Mouse (Mus musculus) forebrain, embryonic 11.5 days (tissue): Measurements from ENCODE around the gene Cnmd. TPM values are rescaled to one million over a fixed set of nuclear protein-coding genes. Genes with fewer than 3 reads are reported as not detected.

Experiments
- ATAC-seq: fragments of 200-750 bp; cut with Nextera tagmentation; replicated peaks from 2 replicates; pipeline ENCODE4 v1.8.0; 2017; ENCODE audit warnings: moderate TSS enrichment; ENCODE audit not compliant: low FRiP score
- DNase-seq: peaks from one replicate; pipeline ENCODE4 v3.0.0-alpha.2; 2017; ENCODE audit warnings: low spot score
- H3K27ac ChIP-seq: fragments of 300-500 bp; sonication (generic); 2 replicates; pipeline ENCODE4 v1.5.1; 2014; ENCODE audit warnings: low read depth, low read length
- H3K27me3 ChIP-seq: fragments of 300-500 bp; sonication (generic); 2 replicates; pipeline ENCODE4 v1.6.1; 2014; ENCODE audit warnings: mild to moderate bottlenecking, low read length, mixed read lengths; ENCODE audit not compliant: control insufficient read depth, insufficient read depth
- H3K36me3 ChIP-seq: fragments of 300-500 bp; sonication (generic); 2 replicates; pipeline ENCODE4 v1.6.1; 2014; ENCODE audit warnings: mild to moderate bottlenecking, low read length, moderate library complexity, mixed read lengths; ENCODE audit not compliant: control insufficient read depth, insufficient read depth
- H3K4me1 ChIP-seq: fragments of 300-500 bp; sonication (generic); replicated peaks from 2 replicates; pipeline ENCODE4 v1.6.1; 2014; ENCODE audit warnings: low read length, mixed read lengths; ENCODE audit not compliant: control insufficient read depth, insufficient read depth
- H3K4me2 ChIP-seq: fragments of 300-500 bp; sonication (generic); 2 replicates; pipeline ENCODE4 v1.6.1; 2014; ENCODE audit warnings: low read depth, mild to moderate bottlenecking, low read length, moderate library complexity, mixed read lengths; ENCODE audit not compliant: severe bottlenecking
- H3K4me3 ChIP-seq: fragments of 300-500 bp; sonication (generic); 2 replicates; pipeline ENCODE4 v1.5.1; 2014; ENCODE audit warnings: low read depth, low read length
- H3K9ac ChIP-seq: fragments of 300-500 bp; sonication (generic); 2 replicates; pipeline ENCODE4 v1.6.1; 2014; ENCODE audit warnings: low read length
- H3K9me3 ChIP-seq: fragments of 300-500 bp; sonication (generic); 2 replicates; pipeline ENCODE4 v1.6.1; 2016; ENCODE audit warnings: low read length, mixed read lengths; ENCODE audit not compliant: control insufficient read depth
- WGBS: fragments of 180-500 bp; shearing (Covaris S2); extraction: QIAGEN DNeasy Blood & Tissue Kit; methylation state at CpG from one replicate; pipeline ENCODE4 v1.1.7; 2014; 5-methylcytosine and 5-hydroxymethylcytosine counted together
- polyA plus RNA-seq: library from polyadenylated mRNA; unstranded; fragments of >200 nt; fragmentation: Nextera tagmentation; extraction: Ambion mirVana; gene quantifications from 2 replicates; pipeline ENCODE4 v1.2.1, GENCODE M21; 2014

Cnmd gene
- polyA plus RNA-seq, 1 experiment from 2014 or later: 3.4 TPM

GRCm38 (mm10) chr14:79658748-79659508, 3.0 kb downstream of the Cnmd start:
- ATAC-seq (no peak), DNase-seq (no peak)
- Histone ChIP-seq H3K36me3 (no peaks in the 10 kb centered on the region), H3K4me1 (peaks cover 2% of the 10 kb centered on the region; the same call in 1 of the 2 replicates), H3K9ac (no peak overlapping the region), H3K4me2 (no peak overlapping the region), H3K4me3 (no peak overlapping the region), H3K27ac (no peak overlapping the region), H3K27me3 (peaks cover 2% of the 10 kb centered on the region; the same call in 1 of the 2 replicates), H3K9me3 (no peaks in the 10 kb centered on the region)
- WGBS: 76% methylated on average over 6 of the region's 6 CpGs

GRCm38 (mm10) chr14:79658286-79658685, 3.7 kb downstream of the Cnmd start:
- ATAC-seq: no peak
- Histone ChIP-seq H3K4me3 (no peak overlapping the region), H3K27me3 (peaks cover 2% of the 10 kb centered on the region; the same call in 1 of the 2 replicates), H3K36me3 (no peaks in the 10 kb centered on the region), H3K9me3 (no peaks in the 10 kb centered on the region), H3K4me1 (peaks cover 2% of the 10 kb centered on the region; the same call in 1 of the 2 replicates), H3K9ac (no peak overlapping the region), H3K4me2 (no peak overlapping the region), H3K27ac (no peak overlapping the region)
- DNase-seq: no peak
- WGBS: 68% methylated on average over 5 of the region's 5 CpGs

- ATAC-seq (no peak), DNase-seq (no peak)
- WGBS: 83% methylated on average over 4 of the region's 4 CpGs
- Histone ChIP-seq H3K9ac (no peak overlapping the region), H3K36me3 (no peaks in the 10 kb centered on the region), H3K27ac (no peak overlapping the region), H3K9me3 (no peaks in the 10 kb centered on the region), H3K27me3 (no peaks in the 10 kb centered on the region), H3K4me1 (no peaks in the 10 kb centered on the region), H3K4me2 (no peak overlapping the region), H3K4me3 (no peak overlapping the region)
These were observed 9.3 kb downstream of the Cnmd start for GRCm38 (mm10) chr14:79652654-79653053.

- H3K4me1 ChIP-seq: 0 out of 2 replicates have a peak, but pooled peaks cover 2% of the 10 kb centered on the region
- H3K4me3 ChIP-seq: no peak overlapping the region
- ATAC-seq (no peak), DNase-seq (no peak)
- H3K9me3 ChIP-seq: no peaks in the 10 kb centered on the region
- H3K27me3 ChIP-seq: no peaks in the 10 kb centered on the region
- H3K27ac ChIP-seq: no peak overlapping the region
- no peaks in the 10 kb centered on the region for H3K36me3 ChIP-seq
- WGBS: 82% methylated on average over 3 of the region's 3 CpGs
- no peak overlapping the region for H3K4me2 ChIP-seq
- H3K9ac ChIP-seq: no peak overlapping the region
These were observed 12.3 kb downstream of the Cnmd start for GRCm38 (mm10) chr14:79649680-79650079.

- Histone ChIP-seq H3K27ac (no peak overlapping the region), H3K9ac (no peak overlapping the region), H3K4me2 (no peak overlapping the region), H3K4me1 (0 out of 2 replicates have a peak, but pooled peaks cover 2% of the 10 kb centered on the region), H3K9me3 (no peaks in the 10 kb centered on the region), H3K36me3 (no peaks in the 10 kb centered on the region), H3K4me3 (no peak overlapping the region), H3K27me3 (no peaks in the 10 kb centered on the region)
- 34% methylated on average over 11 of the region's 11 CpGs for WGBS
- ATAC-seq (no peak), DNase-seq (no peak)
These were observed 16.6 kb downstream of the Cnmd start for GRCm38 (mm10) chr14:79645378-79645777.

- WGBS: 78% methylated on average over 9 of the region's 9 CpGs
- ATAC-seq: no peak
These were observed 19.9 kb downstream of the Cnmd start for GRCm38 (mm10) chr14:79642063-79642462.

GRCm38 (mm10) chr14:79636814-79637213, 25.2 kb downstream of the Cnmd start:
- Histone ChIP-seq H3K4me3 (no peak overlapping the region), H3K9me3 (no peaks in the 10 kb centered on the region), H3K27me3 (no peaks in the 10 kb centered on the region), H3K4me1 (no peaks in the 10 kb centered on the region), H3K36me3 (no peaks in the 10 kb centered on the region), H3K9ac (no peak overlapping the region), H3K27ac (no peak overlapping the region), H3K4me2 (no peak overlapping the region)
- ATAC-seq (no peak), DNase-seq (no peak)
- WGBS: 84% methylated on average over 4 of the region's 4 CpGs

More at GRCm38 (mm10) chr14:79642063-79642462, 19.9 kb downstream of the Cnmd start:
- H3K9me3 ChIP-seq: no peaks in the 10 kb centered on the region
- no peaks in the 10 kb centered on the region for H3K27me3 ChIP-seq
- H3K9ac ChIP-seq: no peak overlapping the region
- H3K4me3 ChIP-seq: no peak overlapping the region
- DNase-seq: no peak
- H3K36me3 ChIP-seq: no peaks in the 10 kb centered on the region
- no peak overlapping the region for H3K4me2 ChIP-seq
- no peak overlapping the region for H3K27ac ChIP-seq
- 0 out of 2 replicates have a peak, but pooled peaks cover 2% of the 10 kb centered on the region for H3K4me1 ChIP-seq

GRCm38 (mm10) chr14:79633196-79633595, 28.8 kb downstream of the Cnmd start:
- DNase-seq (no peak), ATAC-seq (no peak)
- Histone ChIP-seq H3K27ac (no peak overlapping the region), H3K9me3 (no peaks in the 10 kb centered on the region), H3K4me1 (no peaks in the 10 kb centered on the region), H3K27me3 (no peaks in the 10 kb centered on the region), H3K4me3 (no peak overlapping the region), H3K4me2 (no peak overlapping the region), H3K9ac (no peak overlapping the region), H3K36me3 (no peaks in the 10 kb centered on the region)
- WGBS: 96% methylated on average over 2 of the region's 2 CpGs

GRCm38 (mm10) chr14:79632330-79632729, 29.6 kb downstream of the Cnmd start:
- Histone ChIP-seq H3K9me3 (no peaks in the 10 kb centered on the region), H3K27ac (no peak overlapping the region), H3K4me1 (no peaks in the 10 kb centered on the region), H3K36me3 (no peaks in the 10 kb centered on the region; the same call in 1 of the 2 replicates), H3K27me3 (no peaks in the 10 kb centered on the region), H3K9ac (no peak overlapping the region), H3K4me2 (no peak overlapping the region), H3K4me3 (no peak overlapping the region)
- DNase-seq: no peak
- ATAC-seq: no peak
- WGBS: 96% methylated on average over 6 of the region's 6 CpGs
